Mouse (Mus musculus) intestine, postnatal 0 days (tissue): Measurements from ENCODE around the gene Tamm41. TPM values are rescaled to one million over a fixed set of nuclear protein-coding genes. Genes with fewer than 3 reads are reported as not detected.

Experiments used
- ATAC-seq: fragments of 200-750 bp; cut with Nextera tagmentation; 2 replicates; pipeline ENCODE4 v1.8.0; 2017; ENCODE audit warnings: mild to moderate bottlenecking, moderate TSS enrichment, moderate library complexity
- H3K27ac ChIP-seq: fragments of 300-500 bp; sonication (generic); 2 replicates; pipeline ENCODE4 v1.5.1; 2014; ENCODE audit warnings: mild to moderate bottlenecking, low read depth, low read length, moderate library complexity
- H3K27me3 ChIP-seq: fragments of 300-500 bp; sonication (generic); replicated peaks from 2 replicates; pipeline ENCODE4 v1.6.1; 2014; ENCODE audit warnings: low read length, mixed read lengths; ENCODE audit not compliant: control insufficient read depth, insufficient read depth
- H3K36me3 ChIP-seq: fragments of 300-500 bp; sonication (generic); 2 replicates; pipeline ENCODE4 v1.6.1; 2014; ENCODE audit warnings: mild to moderate bottlenecking, moderate library complexity; ENCODE audit not compliant: control insufficient read depth, insufficient read depth
- H3K4me1 ChIP-seq: fragments of 300-500 bp; sonication (generic); replicated peaks from 2 replicates; pipeline ENCODE4 v1.6.1; 2014; ENCODE audit warnings: antibody characterized with exemption, low read length, mixed read lengths; ENCODE audit not compliant: control insufficient read depth, insufficient read depth
- H3K4me2 ChIP-seq: fragments of 300-500 bp; sonication (generic); replicated peaks from 2 replicates; pipeline ENCODE4 v1.6.1; 2014; ENCODE audit warnings: low read depth, mild to moderate bottlenecking, moderate library complexity
- H3K4me3 ChIP-seq: fragments of 300-500 bp; sonication (generic); 2 replicates; pipeline ENCODE4 v1.5.1; 2014; ENCODE audit warnings: low read depth, low read length
- H3K9ac ChIP-seq: fragments of 300-500 bp; sonication (generic); 2 replicates; pipeline ENCODE4 v1.6.1; 2014; ENCODE audit warnings: mild to moderate bottlenecking, low read depth, low read length
- H3K9me3 ChIP-seq: fragments of 300-500 bp; sonication (generic); 2 replicates; pipeline ENCODE4 v1.6.1; 2016; ENCODE audit warnings: mixed run types; ENCODE audit not compliant: control insufficient read depth
- CTCF ChIP-seq: sonication (generic); IDR thresholded peaks from 2 replicates; pipeline ENCODE4 v1.5.1; 2016; ENCODE audit warnings: low read depth, mild to moderate bottlenecking, control low read depth, antibody characterized with exemption, moderate library complexity
- WGBS: fragments of 180-500 bp; shearing (Covaris S2); extraction: QIAGEN DNeasy Blood & Tissue Kit; methylation state at CpG from one replicate; pipeline ENCODE4 v1.1.7; 2014; 5-methylcytosine and 5-hydroxymethylcytosine counted together
- polyA plus RNA-seq: library from polyadenylated mRNA; unstranded; fragments of >200 nt; fragmentation: Nextera tagmentation; extraction: Ambion mirVana; gene quantifications from 2 replicates; pipeline ENCODE4 v1.2.1, GENCODE M21; 2015

The Tamm41 gene
- polyA plus RNA-seq, 1 experiment from 2014 or later: 42.6 TPM

DNA sequence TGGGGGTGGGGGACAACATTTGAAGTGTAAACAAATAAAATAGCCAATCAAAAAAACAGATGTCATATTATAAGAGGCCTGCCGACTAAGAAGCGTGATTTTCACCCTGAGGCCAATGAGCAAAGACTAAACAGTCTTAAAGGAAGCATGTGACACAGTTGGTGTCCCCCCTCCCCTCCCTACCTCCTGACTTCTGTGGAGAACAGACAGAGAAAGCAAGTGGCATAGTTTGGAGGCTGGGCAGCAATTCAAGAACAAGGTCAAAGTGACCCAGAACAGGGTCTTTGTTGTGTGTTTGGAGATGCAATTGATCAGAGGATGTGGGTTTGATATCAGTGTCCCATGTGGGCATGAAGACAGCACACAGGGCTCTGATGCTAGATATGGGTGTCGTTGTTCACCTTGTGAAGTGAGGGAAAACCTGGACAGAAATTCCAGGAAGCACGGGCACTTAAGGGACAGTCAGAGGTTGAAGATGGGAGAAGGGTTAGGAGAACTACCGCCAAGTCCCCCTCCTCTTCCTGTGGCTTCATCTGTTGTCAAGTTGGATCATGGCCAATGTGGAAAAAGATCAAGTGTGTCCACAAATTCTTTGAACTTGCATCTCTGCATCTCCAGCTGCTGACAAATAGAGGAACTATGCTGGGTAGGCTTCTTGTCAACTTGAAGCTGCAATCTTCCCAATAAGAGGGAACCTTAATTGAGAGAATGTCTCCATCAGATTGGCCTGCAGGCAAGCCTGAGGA lies 25.1 kb upstream of the Tamm41 start:
- Histone ChIP-seq H3K9me3 (no peaks in the 10 kb centered on the region), H3K36me3 (no peaks in the 10 kb centered on the region), H3K27ac (no peak overlapping the region), H3K4me3 (no peak overlapping the region), H3K4me2 (no peak overlapping the region), H3K9ac (no peak overlapping the region), H3K27me3 (no peaks in the 10 kb centered on the region), H3K4me1 (no peaks in the 10 kb centered on the region)
- no peak for ATAC-seq
- TF ChIP-seq CTCF: no peak
- 63% methylated on average over 5 of the region's 5 CpGs for WGBS

DNA sequence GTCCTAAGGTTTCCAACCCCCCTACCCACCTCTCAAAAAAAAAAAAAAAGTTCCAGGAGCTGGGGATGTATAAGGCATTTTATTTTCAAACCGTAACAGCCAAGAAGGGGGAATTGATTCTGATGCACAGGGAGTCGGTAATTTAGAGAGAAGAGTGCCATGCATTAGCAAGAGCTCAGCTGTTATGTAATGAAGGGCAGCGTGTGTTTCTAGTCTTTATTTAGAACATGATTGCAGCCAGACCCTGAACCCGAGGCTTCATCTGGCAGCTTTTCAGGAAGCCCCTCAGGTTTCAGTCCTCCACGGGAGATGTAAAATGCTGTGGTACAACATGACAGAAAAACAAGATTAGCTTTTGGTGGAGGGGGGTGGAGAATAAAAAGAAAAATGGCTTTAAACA lies 21.6 kb upstream of the Tamm41 start:
- no peaks in the 10 kb centered on the region for H3K9me3 ChIP-seq

DNA sequence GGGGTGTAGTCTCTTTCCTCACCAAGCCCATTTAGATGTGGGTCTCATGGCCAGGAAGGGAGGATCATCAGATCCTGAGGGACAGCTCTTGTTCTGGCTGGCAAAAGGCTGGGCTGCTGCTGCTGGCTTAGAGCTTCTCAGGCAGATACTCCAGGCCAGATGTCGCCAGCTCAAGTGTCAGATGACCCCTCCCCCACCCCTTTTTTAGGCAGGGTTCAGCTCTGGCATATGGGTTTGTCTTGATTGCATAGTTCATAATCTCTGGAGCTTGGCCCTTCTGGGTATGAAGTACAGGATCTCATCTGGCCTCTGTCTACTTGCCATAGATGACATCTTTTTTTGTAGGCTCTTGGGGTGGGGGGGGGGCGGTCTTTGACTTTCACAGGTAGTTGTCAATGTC lies 19.0 kb upstream of the Tamm41 start:
- Histone ChIP-seq H3K4me1 (no peaks in the 10 kb centered on the region), H3K9ac (no peak overlapping the region), H3K4me3 (no peak overlapping the region), H3K27ac (no peak overlapping the region), H3K27me3 (no peaks in the 10 kb centered on the region), H3K9me3 (no peaks in the 10 kb centered on the region), H3K36me3 (no peaks in the 10 kb centered on the region), H3K4me2 (no peak overlapping the region)
- no peak for ATAC-seq
- TF ChIP-seq CTCF: no peak
- WGBS: 40% methylated on average over 2 of the region's 2 CpGs

More for the DNA sequence above, 21.6 kb upstream of the Tamm41 start:
- Histone ChIP-seq H3K4me1 (no peaks in the 10 kb centered on the region), H3K9ac (no peak overlapping the region), H3K36me3 (no peaks in the 10 kb centered on the region), H3K27me3 (no peaks in the 10 kb centered on the region), H3K27ac (no peak overlapping the region), H3K4me2 (no peak overlapping the region), H3K4me3 (no peak overlapping the region)
- TF ChIP-seq CTCF: no peak
- ATAC-seq: no peak
- WGBS: 65% methylated on average over 5 of the region's 5 CpGs

DNA sequence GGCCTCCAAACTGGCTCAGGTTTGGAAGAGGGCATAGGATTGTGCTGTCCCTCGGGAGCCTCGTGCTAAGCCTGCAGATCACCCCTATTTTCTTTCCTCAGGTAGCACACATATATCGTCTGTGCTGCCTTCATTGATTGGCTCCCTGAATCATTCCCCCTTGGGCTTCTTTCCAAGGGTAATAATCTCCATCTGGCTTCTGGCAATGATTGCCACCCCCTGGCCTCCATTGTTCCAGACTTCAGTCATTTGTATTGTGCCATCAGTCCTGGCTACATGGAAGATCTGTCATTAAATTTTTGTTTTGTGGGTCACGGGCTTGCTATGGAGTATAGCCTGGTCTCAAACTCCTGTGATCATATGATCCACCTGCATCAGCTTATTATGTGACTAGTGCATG lies 17.8 kb upstream of the Tamm41 start:
- H3K27ac ChIP-seq: no peak overlapping the region
- no peak overlapping the region for H3K9ac ChIP-seq
- TF ChIP-seq CTCF: no peak
- H3K9me3 ChIP-seq: no peaks in the 10 kb centered on the region
- H3K4me1 ChIP-seq: no peaks in the 10 kb centered on the region
- H3K36me3 ChIP-seq: no peaks in the 10 kb centered on the region
- 71% methylated on average over 4 of the region's 4 CpGs for WGBS
- H3K4me3 ChIP-seq: no peak overlapping the region
- H3K4me2 ChIP-seq: no peak overlapping the region
- no peak for ATAC-seq
- H3K27me3 ChIP-seq: no peaks in the 10 kb centered on the region

DNA sequence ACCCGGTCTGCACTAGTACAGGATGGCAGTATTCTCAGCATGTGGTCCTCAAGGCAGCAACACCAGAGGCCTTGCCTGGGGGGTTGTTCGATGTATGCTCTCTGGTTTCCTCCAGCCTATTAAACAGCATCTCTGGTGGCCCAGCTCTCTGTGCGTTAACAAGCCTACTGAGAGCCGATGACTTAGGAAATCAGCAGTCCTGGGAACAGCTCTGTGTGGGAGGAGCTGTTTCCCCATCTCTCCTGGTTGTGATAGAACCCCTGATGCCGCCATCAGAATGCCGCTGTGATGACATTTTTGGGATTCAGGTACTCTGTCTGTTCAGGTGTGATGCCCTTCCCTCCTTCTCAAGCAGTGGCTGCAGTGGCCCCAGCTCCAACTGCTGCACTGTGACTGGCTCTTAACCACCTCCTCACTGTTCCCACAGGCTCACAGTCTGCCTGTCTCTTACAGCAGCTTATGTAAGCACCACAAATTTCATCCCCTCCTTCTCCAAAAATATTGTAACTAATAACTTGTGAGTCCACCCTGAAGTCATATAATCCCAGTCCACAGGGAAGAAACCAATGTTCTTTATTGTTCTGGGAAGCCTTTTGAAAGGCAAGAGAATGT lies 14.0 kb upstream of the Tamm41 start:
- H3K27ac ChIP-seq: no peak overlapping the region
- 64% methylated on average over 6 of the region's 6 CpGs for WGBS
- H3K4me2 ChIP-seq: no peak overlapping the region
- H3K9ac ChIP-seq: no peak overlapping the region
- no peaks in the 10 kb centered on the region for H3K36me3 ChIP-seq
- H3K4me3 ChIP-seq: no peak overlapping the region
- H3K27me3 ChIP-seq: no peaks in the 10 kb centered on the region; the same call in 1 of the 2 replicates
- TF ChIP-seq CTCF: no peak
- ATAC-seq: no peak
- H3K4me1 ChIP-seq: no peaks in the 10 kb centered on the region
- no peaks in the 10 kb centered on the region for H3K9me3 ChIP-seq

DNA sequence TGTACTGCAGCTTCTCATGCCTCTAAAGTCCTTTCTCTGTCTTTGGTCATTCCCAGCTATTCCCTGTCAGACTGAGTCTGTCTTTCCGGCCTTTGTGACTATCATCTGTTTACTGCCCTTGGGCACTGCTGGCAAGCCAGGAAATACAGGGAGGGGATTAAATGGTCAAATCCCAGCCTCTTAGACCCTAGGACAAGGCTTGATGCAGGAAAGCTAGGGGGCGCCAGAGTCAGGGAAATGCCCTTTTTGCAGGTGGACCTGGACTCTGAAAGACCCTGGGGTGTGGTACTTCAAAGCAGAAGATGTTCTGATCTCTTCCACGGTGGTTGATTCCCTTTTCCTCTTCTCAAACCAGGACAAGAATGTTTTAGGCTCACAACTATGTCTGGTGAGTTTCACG lies 11.3 kb upstream of the Tamm41 start:
- TF ChIP-seq CTCF: peak; percentile 69
- Histone ChIP-seq H3K4me3 (no peak overlapping the region), H3K27ac (no peak overlapping the region), H3K9ac (no peak overlapping the region), H3K4me1 (no peaks in the 10 kb centered on the region), H3K9me3 (no peaks in the 10 kb centered on the region), H3K4me2 (no peak overlapping the region), H3K36me3 (no peaks in the 10 kb centered on the region), H3K27me3 (no peaks in the 10 kb centered on the region; the same call in 1 of the 2 replicates)
- 17% methylated on average over 4 of the region's 4 CpGs for WGBS
- ATAC-seq: no peak
